Mouse (Mus musculus): ENCODE results near the gene Pou5f1.

- TF ChIP-seq CTCF (IDR thresholded peaks at IDR 0.05; ENCODE audit: borderline replicate concordance, extremely low read depth, insufficient read depth, insufficient read length) (no peak), POLR2A (IDR thresholded peaks at IDR 0.05; ENCODE audit: borderline replicate concordance, extremely low read depth, insufficient read depth, insufficient read length, poor library complexity, severe bottlenecking) (no peak)
Measured at GRCm38 (mm10) chr17:35515911-35516640, 10.3 kb downstream of the Pou5f1 start.
